Mouse (Mus musculus): ENCODE data around the gene Sdk2.

The Sdk2 gene

DNA sequence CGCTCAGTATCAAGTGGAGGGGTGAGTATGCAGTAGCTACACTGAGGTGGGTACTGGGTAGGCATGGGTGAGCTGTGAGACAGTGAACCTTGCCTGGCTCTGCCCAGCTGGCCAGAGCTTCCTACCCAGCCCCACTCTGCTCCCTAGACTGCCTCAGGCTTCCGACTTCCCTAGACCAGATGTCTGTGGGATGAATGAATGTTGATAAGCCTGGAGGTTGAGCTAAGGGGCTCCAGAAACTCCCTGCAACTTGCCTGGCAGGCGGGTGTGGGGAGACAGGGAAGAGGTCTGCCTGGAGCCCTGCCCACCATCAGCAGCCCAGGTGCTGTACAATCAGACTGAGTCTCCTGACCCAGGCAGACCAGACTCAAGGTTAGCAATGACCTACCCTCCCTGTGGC, 139.0 kb downstream of the Sdk2 start:
- no peak for DNase-seq

DNA sequence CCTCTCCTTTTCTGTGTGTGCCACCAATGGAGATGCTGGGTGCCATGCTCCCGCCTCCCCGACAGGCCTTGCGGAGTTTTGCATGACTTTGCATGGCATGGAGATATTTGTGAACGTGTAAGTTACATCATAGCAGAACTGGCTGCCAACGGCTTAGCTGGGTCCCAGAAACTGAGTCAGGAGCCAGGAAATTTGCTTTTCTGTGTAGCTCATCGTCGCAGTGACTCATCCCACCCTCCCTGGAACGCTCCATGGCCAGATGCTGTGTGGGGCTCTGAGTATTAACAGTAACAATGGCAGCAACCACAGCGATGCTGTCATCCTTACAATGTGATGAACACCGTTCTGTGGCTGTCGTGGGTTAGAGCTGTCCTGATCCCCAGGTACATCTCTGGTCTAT, 139.6 kb downstream of the Sdk2 start:
- peak; percentile 62 for DNase-seq

DNA sequence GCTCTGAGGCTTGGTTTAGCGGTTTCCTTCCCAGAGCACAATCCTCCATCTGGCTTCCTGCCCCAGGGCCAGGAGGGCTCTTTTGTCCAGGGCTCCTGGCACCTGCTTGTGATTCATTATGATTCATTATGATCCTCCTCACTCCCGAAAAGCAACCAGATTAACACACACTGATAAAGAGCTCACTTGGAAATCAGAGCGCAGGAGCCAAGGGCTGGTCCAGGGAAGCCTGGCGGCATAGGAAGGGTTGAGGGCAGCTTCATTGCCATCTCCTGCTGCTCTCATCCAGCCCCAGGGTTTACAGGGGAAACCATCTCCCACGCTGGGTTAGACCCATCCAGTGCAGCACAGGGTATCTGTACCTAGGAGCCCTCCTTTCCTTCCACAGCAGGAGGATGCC, 143.7 kb downstream of the Sdk2 start:
- no peak for DNase-seq

DNA sequence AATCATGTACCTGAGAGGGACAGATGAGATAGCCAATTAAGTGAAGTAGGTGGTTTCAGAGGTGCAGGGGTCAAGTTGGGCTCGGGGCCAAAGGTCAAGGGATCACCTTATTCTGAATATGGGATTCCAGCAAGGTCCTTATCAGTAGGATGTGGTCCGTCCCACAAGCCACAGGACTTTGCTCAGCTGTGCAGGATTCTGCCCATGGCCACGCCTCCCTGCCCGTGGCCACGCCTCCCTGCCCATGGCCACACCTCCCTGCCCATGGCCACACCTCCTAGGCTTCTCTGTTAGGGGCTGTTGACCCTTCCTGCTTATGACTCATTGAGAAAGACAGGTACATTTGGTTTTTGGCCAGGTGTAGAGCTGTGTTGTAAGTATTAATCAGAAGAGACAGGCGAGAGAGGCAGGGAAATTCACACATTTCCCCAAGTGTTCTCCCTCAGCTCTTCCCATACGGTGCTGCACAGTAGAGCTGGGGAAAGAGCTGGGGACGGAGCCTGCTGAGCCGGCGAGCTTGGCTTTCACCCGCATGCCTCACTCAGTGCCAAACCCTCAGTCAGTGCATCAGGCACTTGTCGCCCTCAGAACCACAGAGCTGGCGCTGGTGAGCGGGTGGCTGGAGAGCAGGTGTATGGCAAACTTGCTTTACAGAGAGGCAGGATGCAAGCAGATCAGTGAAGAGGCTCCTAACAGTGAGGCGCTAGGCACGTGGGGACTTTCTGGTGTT, 163.6 kb downstream of the Sdk2 start:
- DNase-seq: no peak

DNA sequence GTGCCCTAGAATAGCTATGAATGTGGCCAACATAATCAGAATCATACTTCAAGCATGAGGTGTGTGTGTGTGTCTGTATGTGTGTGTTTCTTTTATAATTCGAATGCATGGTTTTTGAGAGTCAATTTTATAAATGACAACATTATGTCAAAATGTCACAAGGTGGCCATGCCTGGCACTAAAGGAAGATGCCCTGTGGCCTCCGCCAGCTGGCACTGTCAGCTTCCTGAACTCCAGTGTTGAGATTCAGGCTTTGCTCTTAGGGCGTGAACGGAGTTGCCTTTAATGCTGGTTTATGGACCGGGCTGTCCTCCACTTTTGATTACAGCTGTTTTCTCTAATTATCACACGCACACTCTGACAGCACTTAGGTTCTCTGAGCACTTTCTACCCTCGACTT, 164.9 kb downstream of the Sdk2 start:
- DNase-seq: no peak

DNA sequence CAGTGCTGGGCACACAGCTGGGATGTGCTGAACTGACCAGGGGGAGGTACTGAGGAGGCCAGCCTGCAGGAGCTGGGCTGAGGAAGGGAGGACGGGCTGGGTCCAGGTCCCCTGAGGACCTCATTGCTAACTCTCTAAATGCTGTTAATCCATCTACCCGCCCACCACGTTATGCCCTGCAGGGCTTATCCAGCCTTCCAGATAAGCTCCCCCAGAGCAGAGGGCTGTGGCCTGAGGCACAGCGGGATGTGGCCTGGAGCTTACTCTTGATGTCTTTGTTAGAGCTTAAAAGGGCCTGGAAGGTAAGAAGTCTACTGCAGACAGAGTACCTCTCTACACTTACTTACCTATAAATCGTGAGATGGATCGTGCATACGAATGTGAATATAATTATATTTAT, 168.2 kb downstream of the Sdk2 start:
- no peak for DNase-seq

DNA sequence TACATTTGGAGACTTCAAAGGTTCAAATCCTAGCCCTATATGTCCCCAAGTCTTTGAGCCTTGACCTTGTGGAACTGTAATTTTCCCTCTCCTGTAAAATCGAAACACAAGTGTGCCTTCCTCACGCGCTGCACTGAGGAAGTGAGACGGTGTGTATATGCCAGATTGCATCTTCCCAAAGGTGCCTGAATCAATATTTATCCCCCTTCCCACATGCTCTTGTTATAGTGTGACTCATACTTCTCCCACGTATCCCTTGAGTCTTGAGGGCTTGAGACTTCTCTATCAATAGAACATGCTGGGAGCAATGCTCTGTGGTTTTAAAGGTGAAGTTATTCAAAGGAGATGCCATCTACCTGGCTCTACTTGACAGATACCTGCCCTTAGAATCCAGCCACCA, 170.8 kb downstream of the Sdk2 start:
- no peak for DNase-seq

DNA sequence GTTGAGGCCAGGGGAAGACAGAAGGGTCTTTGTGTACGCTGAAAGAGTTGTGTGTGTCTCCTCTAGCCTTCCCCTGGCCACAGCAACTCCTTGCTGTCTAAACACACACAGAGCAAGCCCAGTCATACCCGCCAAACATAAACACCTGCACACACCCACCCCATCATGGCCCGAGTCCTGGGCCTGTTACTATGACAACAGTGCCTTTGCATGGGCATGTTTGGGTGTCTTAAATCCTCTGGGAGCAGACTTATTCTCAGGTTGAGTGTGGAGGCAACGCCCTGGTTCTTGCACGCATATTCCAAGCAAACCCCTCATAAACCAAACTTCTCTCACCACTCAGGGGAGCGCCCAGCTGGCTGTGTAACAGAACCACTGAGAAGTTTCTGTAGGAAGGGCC, 173.9 kb downstream of the Sdk2 start:
- DNase-seq: no peak

DNA sequence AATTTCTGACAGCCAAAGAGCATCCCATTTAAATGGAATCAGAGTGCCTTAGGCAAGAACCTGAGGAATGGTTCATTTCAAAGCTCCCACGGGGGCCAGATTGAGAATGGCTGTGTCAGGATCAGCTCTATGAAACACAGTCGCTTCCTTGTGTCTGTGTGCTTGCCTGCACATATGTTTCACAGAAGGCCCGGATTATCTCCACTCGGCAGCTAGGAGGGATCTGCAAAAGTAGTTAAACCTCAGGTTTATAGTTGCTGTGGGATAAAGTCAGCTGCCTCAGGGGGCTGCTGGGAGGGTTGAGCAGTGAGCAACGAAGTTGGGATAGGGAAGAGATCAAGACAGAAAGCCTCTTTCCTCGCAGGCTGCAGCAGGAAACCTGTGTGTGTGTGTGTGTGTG, 174.8 kb downstream of the Sdk2 start:
- DNase-seq: no peak

DNA sequence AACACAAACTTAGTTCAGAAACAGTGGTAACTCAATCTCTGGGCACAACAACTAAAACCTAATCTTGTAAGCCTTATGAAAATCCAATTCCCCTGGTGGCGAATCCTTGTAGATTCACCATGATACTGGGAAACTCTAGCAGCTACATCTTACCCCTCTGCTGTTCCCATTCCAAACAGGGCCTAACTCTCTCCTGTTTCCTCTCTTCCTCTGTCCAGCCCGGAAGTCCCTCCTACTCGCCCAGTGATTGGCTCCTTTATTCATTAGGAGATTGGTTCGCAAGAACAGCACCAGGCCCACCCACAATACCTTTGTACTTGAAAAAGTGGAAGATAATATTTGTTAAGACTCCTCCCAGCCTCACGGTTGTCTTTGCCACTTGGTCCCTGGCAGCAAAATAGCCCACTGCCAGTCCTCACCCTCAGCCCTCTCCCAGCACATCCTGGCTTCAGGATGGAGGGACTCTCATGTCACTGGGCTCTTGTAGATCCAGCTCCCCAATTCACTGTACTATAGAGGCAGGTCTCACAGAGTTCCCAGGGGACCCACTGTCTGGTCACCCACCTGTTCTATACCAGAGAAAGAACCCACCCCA, 178.6 kb downstream of the Sdk2 start:
- DNase-seq: no peak

DNA sequence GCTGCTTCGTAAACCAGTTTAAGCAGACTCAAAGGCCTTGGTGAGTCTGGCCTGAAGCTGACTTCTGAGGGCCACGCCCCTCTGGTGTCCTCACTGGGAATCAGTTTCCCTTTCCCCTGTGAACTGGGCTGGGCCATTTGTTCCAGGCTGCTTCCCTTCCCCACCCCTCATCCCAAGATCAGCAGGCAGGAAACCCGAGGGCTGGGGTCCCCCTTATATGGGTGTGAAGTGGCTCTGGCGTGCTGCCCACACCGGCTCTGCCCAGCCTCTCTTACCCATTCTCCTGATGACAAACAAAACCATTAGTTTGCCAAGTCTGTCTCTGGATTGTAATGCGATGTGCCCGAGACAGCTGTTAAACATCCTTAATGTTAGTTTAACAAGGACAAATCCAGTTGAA, 180.5 kb downstream of the Sdk2 start:
- DNase-seq: peak; percentile 32

DNA sequence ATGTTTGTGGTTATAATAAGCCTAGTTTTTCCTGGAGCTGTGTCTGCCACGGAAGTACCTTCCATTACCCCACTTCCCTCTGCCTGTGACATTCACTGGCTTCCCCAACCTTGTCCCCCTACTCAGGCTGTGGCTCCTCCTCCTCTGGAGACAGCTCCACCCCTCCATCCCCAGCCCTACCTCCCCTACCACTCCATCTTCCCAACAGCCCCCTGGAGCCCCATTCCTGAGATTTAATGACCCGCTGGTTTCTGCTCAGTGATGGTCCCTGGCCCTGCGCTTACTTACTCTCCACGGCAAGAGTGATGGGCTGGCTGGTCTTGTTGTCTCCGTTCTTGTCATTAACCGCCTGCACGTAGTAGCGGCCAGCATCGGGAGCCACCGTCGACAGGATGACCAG, 181.9 kb downstream of the Sdk2 start:
- DNase-seq: no peak

DNA sequence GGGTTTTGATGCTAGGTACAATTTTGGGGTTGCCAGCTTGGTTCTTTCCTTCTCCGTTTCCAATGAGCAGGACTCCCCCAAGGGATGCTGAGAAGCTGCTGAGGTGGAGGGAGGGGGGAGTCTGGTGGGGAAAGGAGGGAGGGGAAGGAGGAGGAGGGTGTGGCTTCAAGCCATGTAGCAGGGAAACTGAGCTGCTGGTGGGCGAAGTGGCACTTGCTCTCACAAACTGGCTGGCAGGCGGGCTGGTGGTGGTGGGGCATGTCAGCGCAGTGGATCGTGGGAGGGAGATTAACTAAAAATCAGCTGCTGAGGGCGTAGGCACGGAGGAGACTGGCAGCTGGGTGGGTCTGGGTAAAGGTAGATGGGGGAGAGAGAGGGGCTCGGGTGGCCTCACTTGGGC, 183.8 kb downstream of the Sdk2 start:
- no peak for DNase-seq

DNA sequence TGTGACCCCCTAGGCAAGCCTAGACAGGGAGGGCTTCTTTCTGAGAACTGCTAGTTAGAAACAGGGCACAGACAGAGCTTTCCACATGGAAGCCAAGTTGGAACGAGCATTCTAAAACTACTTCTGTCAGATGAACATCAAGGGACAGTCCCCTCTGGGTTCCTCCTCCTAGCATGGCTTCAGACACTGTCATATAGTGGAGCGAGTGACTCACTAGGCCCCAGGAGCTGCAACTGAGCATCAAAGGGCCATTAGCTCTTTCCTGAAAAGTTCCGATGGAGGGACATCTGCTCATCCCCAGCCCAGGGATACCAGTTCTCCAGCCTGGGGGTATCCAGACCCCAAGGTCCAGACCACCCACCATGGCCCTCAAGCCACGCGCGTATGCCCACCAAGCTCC, 185.0 kb downstream of the Sdk2 start:
- no peak for DNase-seq

DNA sequence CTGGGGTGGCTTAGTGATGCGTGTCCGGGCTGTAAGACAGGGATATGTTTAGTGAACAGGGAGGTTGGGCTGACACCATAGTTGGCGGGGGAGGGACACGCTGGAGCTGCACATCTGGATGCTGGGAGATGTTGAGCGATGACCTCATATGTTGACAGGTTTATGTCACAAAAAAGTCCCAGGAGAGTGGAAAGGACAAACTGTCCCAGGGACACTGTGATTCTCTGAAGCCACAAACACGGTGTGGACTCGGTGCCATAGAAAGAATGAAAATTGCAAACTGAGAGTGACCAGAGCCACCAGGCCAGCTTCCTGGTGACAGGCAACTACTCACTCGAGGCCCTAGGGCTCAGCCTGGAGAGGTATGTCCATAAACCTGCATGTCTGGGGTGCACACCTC, 199.8 kb downstream of the Sdk2 start:
- no peak for DNase-seq

DNA sequence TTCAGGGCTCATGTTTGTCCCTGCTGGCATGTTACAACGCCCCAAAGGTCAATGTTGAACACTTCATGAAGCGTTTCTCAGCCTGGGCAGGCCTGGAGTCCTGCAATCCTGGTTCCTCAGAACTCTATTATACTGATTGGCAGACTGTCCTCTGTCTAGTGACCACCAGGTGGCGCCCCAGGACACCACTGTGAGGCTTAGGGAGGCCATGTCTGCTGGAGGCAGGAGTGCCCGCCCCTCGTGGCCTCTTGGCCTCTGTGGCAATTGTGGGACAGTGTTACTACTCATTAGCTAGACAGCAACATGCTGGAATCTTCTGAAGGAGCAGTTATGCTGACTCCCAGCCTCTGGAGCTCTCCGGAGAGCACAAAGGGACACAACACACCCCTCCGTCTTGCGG, 201.2 kb downstream of the Sdk2 start:
- DNase-seq: peak; percentile 94

DNA sequence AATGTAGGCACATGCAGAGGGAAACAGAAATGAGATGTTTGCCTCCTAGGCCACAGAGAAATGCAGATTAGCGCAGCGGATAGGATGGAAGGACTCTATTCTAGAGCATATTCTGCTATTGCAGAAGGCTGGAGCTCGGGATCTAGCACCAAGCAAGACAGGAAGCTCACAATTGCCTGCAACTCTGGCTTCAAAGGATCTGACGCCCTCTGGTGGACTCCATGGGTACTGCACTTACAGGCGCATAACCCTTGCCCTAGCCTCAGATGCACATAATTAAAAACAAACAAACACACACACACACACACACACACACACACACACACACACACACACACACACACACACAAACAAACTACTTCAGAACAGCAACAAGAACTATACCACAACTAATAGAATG, 203.4 kb downstream of the Sdk2 start:
- DNase-seq: peak; percentile 33

DNA sequence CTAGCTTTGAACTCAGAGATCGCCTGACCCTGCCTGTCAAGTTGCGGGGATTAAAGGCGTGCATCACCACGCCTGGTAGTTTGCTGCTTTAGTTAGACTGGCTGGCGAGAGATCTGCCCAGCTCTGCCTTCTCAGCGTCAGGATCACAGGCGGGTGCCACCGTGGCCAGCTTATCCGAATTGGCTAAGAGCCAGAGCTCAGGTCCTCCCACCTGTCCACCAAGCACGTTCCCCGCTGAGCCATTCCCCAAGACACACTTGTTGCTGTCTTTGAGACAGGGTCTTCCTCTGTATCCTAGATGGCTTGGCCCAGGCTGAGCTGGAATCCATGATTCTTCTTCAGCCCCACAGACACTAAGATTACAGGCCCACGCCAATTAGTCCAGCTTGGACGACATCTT, 211.2 kb downstream of the Sdk2 start:
- DNase-seq: no peak

DNA sequence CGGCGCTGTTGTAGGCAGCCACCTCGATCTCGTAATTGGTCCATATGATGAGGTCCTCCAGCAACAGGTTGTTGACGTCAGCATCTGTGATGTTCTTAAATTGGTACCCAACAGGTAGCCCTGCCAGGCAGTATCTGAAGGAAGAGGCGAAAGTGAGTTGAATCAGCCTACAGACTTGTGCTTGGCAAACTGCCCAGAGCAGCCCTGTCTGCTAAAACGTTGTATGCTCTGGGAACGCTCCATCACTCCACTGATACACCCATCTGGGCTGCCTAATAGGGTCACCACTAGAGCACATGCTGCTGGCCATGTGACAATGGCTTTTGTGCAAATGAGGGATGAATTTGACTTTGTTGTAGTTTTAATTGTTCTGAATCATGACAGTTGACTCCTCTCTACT, 215.1 kb downstream of the Sdk2 start:
- no peak for DNase-seq

DNA sequence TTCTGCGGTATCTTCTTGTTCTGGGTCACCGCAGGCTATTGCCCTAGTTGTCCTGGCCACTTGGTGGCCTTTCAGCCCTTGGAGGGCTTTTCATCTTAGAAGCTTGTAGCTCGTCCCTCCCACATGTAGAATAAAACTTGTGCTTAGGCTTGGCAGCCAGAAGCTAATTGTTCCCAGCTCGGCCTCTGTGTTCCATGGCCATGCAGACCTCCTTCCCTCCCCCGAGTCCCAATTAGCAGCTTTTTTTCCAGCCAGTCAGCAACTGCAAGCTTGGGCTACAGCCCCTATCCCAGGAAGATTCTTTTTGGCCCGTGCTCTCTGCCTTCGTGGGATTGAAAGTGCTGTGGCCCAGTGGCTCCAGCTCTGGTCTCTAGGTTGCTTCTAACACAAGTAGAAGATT, 217.5 kb downstream of the Sdk2 start:
- DNase-seq: no peak

DNA sequence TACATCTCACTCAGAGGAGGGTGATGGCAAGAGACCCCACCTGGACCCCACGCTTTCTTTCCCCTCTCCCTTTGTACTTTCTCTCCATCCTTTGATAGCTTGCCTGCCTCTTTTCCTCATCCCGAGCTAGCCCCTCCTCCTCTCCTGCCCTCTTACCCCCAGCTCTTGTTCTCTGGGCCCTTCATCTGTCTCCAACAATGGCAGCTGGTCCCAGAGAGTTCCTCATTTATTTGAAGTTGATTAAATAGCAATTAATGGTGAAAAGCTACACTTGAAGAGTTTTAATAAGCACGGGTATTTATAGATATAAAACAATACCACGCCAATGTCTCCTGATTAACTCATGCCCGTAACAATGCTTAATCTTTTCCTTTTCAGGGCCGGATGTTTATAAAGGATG, 222.9 kb downstream of the Sdk2 start:
- no peak for DNase-seq

DNA sequence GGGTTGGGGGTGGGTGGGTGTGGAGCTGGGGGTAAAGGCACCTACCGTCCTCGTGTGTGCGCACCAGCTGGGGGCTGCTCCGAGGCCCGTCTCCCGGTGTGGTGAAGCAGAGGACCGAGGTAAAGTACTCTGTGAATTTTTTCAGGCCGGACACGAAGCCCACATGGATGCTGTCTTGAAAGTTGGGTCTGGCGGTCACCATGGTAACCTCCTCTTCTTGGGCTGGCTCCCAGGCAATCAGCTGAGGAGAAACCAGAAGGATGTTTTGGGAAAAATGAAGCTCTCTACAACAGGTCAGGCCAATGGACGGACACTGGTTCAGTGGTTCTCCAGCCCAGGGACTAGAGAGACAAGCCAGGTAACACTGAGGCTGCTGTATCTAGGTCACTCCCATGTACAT, 224.0 kb downstream of the Sdk2 start:
- DNase-seq: no peak

DNA sequence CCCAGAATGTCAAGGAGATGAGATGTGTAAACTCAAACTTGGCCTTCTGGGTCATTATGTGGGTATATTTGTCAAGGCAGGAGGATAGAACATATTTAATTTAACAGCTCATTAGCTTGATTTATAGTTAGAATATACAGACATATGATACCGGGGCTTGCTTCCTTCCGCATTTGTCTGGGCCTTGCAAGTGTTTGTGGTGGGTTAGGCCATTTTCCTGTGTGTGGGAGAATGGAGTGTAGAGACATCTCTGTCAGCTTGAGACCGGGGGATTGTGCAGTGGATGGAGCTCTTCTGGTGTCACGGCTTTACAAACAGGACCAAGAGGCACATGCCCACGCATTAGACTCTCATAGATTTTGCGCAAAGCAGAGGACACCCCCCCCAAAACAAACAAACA, 235.2 kb downstream of the Sdk2 start:
- DNase-seq: no peak

DNA sequence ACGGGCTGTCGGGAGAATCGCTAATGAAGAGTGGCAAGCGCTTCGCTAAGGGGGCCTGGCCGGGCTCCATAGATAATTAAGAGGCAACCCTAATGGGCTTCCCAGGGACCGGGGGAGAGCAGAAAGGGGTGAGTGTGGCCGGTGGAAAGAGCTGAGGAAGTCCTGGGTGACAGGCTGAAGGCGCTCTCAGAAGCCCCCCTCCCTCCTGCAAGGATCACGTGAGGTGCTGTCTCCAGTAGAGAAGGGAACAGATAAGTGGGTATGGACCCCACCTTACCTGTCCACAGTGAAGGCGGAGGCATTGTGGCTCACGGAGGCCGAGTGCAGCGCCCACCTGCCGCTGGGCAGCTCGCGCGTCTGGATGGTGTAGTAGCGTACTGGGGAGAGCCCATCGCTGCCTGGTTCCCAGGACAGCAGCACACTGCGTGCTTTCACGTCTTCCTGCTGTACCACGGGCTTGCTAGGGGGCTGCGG, 238.7 kb downstream of the Sdk2 start:
- DNase-seq: no peak

DNA sequence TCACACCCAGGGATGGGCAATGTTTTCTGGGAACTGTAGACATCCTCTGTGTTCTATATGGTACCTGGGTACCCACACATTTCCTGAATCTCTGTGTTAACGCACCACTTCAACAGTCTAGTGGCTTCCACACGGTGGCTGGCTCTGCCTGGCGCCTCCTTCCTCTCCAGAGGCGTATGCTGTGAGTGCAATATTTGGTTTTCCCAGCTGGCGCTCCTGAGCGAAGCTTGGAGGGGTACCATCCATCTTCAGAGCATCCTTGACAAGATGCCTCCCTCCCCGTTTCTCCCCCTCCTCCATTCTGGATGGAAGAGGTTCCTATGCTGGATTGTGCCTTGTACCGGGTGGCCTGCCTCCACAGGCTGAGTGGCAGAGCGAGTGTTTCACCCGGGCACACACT, 246.8 kb downstream of the Sdk2 start:
- DNase-seq: no peak

Data from lung, postnatal 10 days (tissue).